In the genomic region with DNA sequence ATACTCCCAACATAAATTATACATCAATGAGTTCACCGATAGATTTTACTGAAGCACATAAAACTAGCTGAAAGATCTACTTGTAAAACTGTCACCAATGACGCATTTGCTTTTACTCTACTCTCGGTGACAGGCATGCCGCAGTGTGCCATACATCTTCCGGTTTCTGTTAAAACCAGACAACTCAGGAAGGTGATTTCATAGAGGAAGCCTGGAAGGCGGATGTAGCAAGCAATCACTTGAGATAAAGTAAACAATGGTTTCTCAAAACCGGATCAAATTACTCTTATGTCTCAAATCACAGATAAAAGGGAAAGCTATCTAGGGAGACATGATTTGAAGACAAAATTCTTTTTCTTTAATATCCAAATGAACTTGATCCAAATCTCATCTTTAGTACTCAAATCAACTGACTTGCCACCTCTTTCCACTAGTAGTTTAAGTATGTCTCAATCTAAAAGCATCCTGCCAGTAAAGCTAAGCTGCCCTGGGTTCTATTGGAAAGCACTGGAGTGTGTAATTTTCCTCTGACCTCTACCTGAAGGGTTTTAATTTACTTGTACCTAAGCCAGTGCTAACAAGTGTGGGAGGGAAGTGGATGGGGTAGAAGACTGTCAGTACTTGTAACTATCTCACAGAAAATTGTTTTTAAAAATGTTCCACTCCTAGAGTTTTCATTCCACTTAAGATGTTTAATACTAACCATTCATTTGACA, we compare ENCODE assay signal across 9 mouse cellular contexts.
DNase-seq lines count a peak whose midpoint lies in the region; ATAC-seq and TF ChIP-seq lines count a peak whose summit lies in the region.
"Had no signal": no experiment of that assay in that cellular context is flagged by ENCODE, and none has a peak within 500 bp of the region (broad histone marks: within the 10 kb centered on the region; RNA-seq: fewer than 3 reads in every experiment).

No protein-coding gene starts in this region.

- no peak overlapping the region for H3K9ac ChIP-seq in heart, adult 2 months (ENCODE audit: low read depth, low read length)
- no peak overlapping the region for H3K9ac ChIP-seq in MEL (ENCODE audit: control insufficient read depth, low read depth, low read length, poor library complexity, severe bottlenecking)
- H3K9ac ChIP-seq in intestine, embryonic 16.5 days (ENCODE audit: low read depth, low read length) = no peak overlapping the region
- H3K9ac ChIP-seq: limb, embryonic 12.5 days had no signal

- H3K4me3 ChIP-seq in heart, adult 2 months = no peak overlapping the region
- H3K4me3 ChIP-seq in MEL (ENCODE audit: control insufficient read depth in 1 of 2, insufficient read depth in 1 of 2, low read depth in 2 of 2, low read length in 2 of 2) = no peak overlapping the region
- H3K4me3 ChIP-seq in intestine, embryonic 16.5 days (ENCODE audit: low read length) = no peak overlapping the region
- H3K4me3 ChIP-seq: limb, embryonic 12.5 days had no signal

- peaks cover 2% of the 10 kb centered on the region for H3K4me1 ChIP-seq in heart, adult 2 months (ENCODE audit: control insufficient read depth, insufficient read depth, low read length)
- peaks cover 4 to 7% of the 10 kb centered on the region in 2 experiments; a peak in 2 of 4 replicates for H3K4me1 ChIP-seq in MEL (ENCODE audit: control insufficient read depth in 1 of 2, insufficient read depth in 2 of 2, low read length in 2 of 2)
- peaks cover 3% of the 10 kb centered on the region; the same call in 1 of the 2 replicates for H3K4me1 ChIP-seq in intestine, embryonic 16.5 days (ENCODE audit: control insufficient read depth, insufficient read depth, low read length)

- H3K4me2 ChIP-seq in intestine, embryonic 16.5 days (ENCODE audit: low read depth, low read length) = no peak overlapping the region
- H3K4me2 ChIP-seq: limb, embryonic 12.5 days had no signal

- DNase-seq in heart, adult 2 months = peak in 1 of 2 experiments; percentile 19
- no peak for DNase-seq in heart, postnatal 4 days
- DNase-seq in MEL (ENCODE audit: low read depth, low spot score) = peak; percentile 6
- DNase-seq in cerebellum, postnatal 4 days (ENCODE audit: low spot score in 2 of 2) = no peak
- no peak for DNase-seq in adrenal gland, adult 18-20 months (ENCODE audit: low spot score in 2 of 2)
- no peak for DNase-seq in testis, postnatal 10 days (ENCODE audit: low spot score)

- H3K27ac ChIP-seq in heart, adult 2 months = peak overlapping the region; percentile 3; the same call in 1 of the 2 replicates
- no peak overlapping the region for H3K27ac ChIP-seq in MEL (ENCODE audit: control insufficient read depth, low read depth, low read length)
- no peak overlapping the region for H3K27ac ChIP-seq in intestine, embryonic 16.5 days (ENCODE audit: low read length)
- H3K27ac ChIP-seq: limb, embryonic 12.5 days had no signal

- 37% methylated on average over 7 of the region's 7 CpGs for WGBS in heart, adult 2 months
- 23% methylated on average over 7 of the region's 7 CpGs for WGBS in intestine, embryonic 16.5 days

- no peaks in the 10 kb centered on the region for H3K79me2 ChIP-seq in heart, adult 2 months (replicated peaks; ENCODE audit: control insufficient read depth, insufficient read depth, low read length)
- H3K79me2 ChIP-seq in MEL (ENCODE audit: control insufficient read depth, insufficient read depth, low read length, poor library complexity) = no peaks in the 10 kb centered on the region

- no peak for TF ChIP-seq CTCF in heart, adult 2 months (IDR thresholded peaks at IDR 0.05)
- TF ChIP-seq CTCF in MEL (IDR thresholded peaks at IDR 0.05 in 2 of 3, conservative IDR thresholded peaks at IDR 0.05 in 1 of 3; ENCODE audit: control insufficient read depth in 1 of 3, insufficient read depth in 1 of 3, low read depth in 2 of 3, low read length in 3 of 3, poor library complexity in 1 of 3, severe bottlenecking in 1 of 3) = no peak

- no peak for TF ChIP-seq POLR2A in heart, adult 2 months (IDR thresholded peaks at IDR 0.05; ENCODE audit: insufficient read depth, low read depth, low read length)
- TF ChIP-seq POLR2A in MEL (IDR thresholded peaks at IDR 0.05; ENCODE audit: control insufficient read depth in 1 of 2, insufficient read depth in 1 of 2, low read depth in 1 of 2, low read length in 2 of 2, poor library complexity in 1 of 2) = no peak

- no peak for TF ChIP-seq RAD21 in MEL (IDR thresholded peaks at IDR 0.05; ENCODE audit: low read depth, low read length)

- intact Hi-C loops in heart, adult 2 months (cut with DNase I) = no loop called here

- ATAC-seq in intestine, embryonic 16.5 days = peak; percentile 28; the same call in 1 of the 2 replicates
- ATAC-seq in megakaryocyte progenitor cell, adult 5-6 weeks (replicated peaks; ENCODE audit: poor library complexity) = peak; percentile 94

- TF ChIP-seq EP300 in heart, adult 2 months (IDR thresholded peaks at IDR 0.05; ENCODE audit: insufficient read depth, low read depth, low read length) = no peak
- TF ChIP-seq EP300 in MEL (IDR thresholded peaks at IDR 0.05; ENCODE audit: low read depth in 1 of 2, low read length in 2 of 2) = no peak

- H3K36me3 ChIP-seq in heart, adult 2 months (ENCODE audit: control insufficient read depth, insufficient read depth, low read length) = peaks cover 5% of the 10 kb centered on the region
- peaks cover 0 to 7% of the 10 kb centered on the region in 2 experiments; a peak in 2 of 4 replicates for H3K36me3 ChIP-seq in MEL (ENCODE audit: control insufficient read depth in 1 of 2, insufficient read depth in 2 of 2, low read length in 2 of 2)
- H3K36me3 ChIP-seq in intestine, embryonic 16.5 days (ENCODE audit: control insufficient read depth, insufficient read depth, low read length) = no peaks in the 10 kb centered on the region
- H3K36me3 ChIP-seq: limb, embryonic 12.5 days had no signal

- no peaks in the 10 kb centered on the region for H3K27me3 ChIP-seq in heart, adult 2 months (ENCODE audit: control insufficient read depth, insufficient read depth, low read length)
- H3K27me3 ChIP-seq in MEL (ENCODE audit: control insufficient read depth in 1 of 2, insufficient read depth in 2 of 2, low read length in 2 of 2) = no peaks in the 10 kb centered on the region
- H3K27me3 ChIP-seq in intestine, embryonic 16.5 days (replicated peaks; ENCODE audit: control insufficient read depth, insufficient read depth, low read length) = no peaks in the 10 kb centered on the region
- H3K27me3 ChIP-seq: limb, embryonic 12.5 days had no signal

- H3K9me3 ChIP-seq in MEL (replicated peaks; ENCODE audit: insufficient read depth, low read length) = no peaks in the 10 kb centered on the region
- no peaks in the 10 kb centered on the region for H3K9me3 ChIP-seq in intestine, embryonic 16.5 days (ENCODE audit: control insufficient read depth, low read length)
- H3K9me3 ChIP-seq: limb, embryonic 12.5 days had no signal

TF ChIP-seq in MEL, 35 proteins besides CTCF, POLR2A, EP300 and RAD21:
- TF ChIP-seq MAX (IDR thresholded peaks at IDR 0.05; ENCODE audit: low read length) (no peak), RCOR1 (IDR thresholded peaks at IDR 0.05; ENCODE audit: low read depth, low read length) (peak; percentile 59), GABPA (IDR thresholded peaks at IDR 0.05; ENCODE audit: low read depth, low read length) (no peak)
